Mouse (Mus musculus) left cerebral cortex, postnatal 14 days (tissue): ENCODE data around the gene Rtl5. TPM values are rescaled to one million over a fixed set of nuclear protein-coding genes. Genes with fewer than 3 reads are reported as not detected.
"Not testable (repeated sequence)": the region's sequence is repeated elsewhere in the genome, so short reads cannot be mapped to it uniquely, and the experiment has no call there.

ENCODE experiments used
- DNase-seq, 2 experiments: peaks; one replicate each; pipeline ENCODE4 v3.0.0; 2021 to 2022; ENCODE audit warnings: low spot score in 2 of 2, mixed read lengths in 1 of 2
- intact Hi-C: fragments of 180-260 bp; cut with DNase I; formaldehyde crosslinking; loops from one replicate; pipeline ENCODE4 v1.15.1; 2025
- long read RNA-seq, 2 experiments: library from polyadenylated mRNA; stranded (forward); transcript quantifications; one replicate each; pipeline ENCODE4 v2.0.0; 2021
- total RNA-seq, 2 experiments: library from RNA; stranded (reverse); gene quantifications; 2 replicates each; pipeline ENCODE4 v1.2.3; 2021

Rtl5 gene
- 10 to 100 TPM; 12.3 to 14.3 TPM for total RNA-seq
- long read RNA-seq, experiment 1, full-length matches to known transcripts: 1 of 1 reads
- long read RNA-seq, experiment 1, partial matches to known transcripts: 0 of 1 reads
- long read RNA-seq, experiment 1, other reads (novel, unspliced or antisense): 0 of 1 reads
- long read RNA-seq, experiment 2: 0 reads

GRCm38 (mm10) chrX:102070591-102071471 lies at the start of gene Rtl5:
TSS of gene Rtl5 (minus strand) at chrX:102071304.
- intact Hi-C loops: no loop called here
- DNase-seq: peak; percentile 84 to 89

- DNase-seq: peak; percentile 89 to 97
- intact Hi-C loops: loop anchor here (5.0 kb wide), 1 partner anchor 42 kb away; no protein-coding TSS in a partner anchor
These were observed 48.1 kb upstream of the Rtl5 start, which contains the start of gene Pin4 for GRCm38 (mm10) chrX:102119042-102119864. TSS of gene Pin4 (plus strand) at chrX:102119447.

- DNase-seq: peak; percentile 15 to 32
- intact Hi-C loops: loop anchor here (5.0 kb wide), 1 partner anchor 38 kb away; no protein-coding TSS in a partner anchor
These were observed 44.6 kb upstream of the Rtl5 start for GRCm38 (mm10) chrX:102115676-102116075.

GRCm38 (mm10) chrX:102109349-102109748 lies 38.2 kb upstream of the Rtl5 start:
- intact Hi-C loops: not testable (repeated sequence)

GRCm38 (mm10) chrX:102103830-102104229 lies 32.7 kb upstream of the Rtl5 start:
- DNase-seq, intact Hi-C loops: not testable (repeated sequence)

More at GRCm38 (mm10) chrX:102109349-102109748, 38.2 kb upstream of the Rtl5 start:
- DNase-seq: not testable (repeated sequence)

- DNase-seq: no peak
- intact Hi-C loops: no loop called here
These were observed 30.8 kb upstream of the Rtl5 start for GRCm38 (mm10) chrX:102101886-102102285.

GRCm38 (mm10) chrX:102094381-102094904 lies 23.3 kb upstream of the Rtl5 start:
- DNase-seq: no peak
- intact Hi-C loops: no loop called here

GRCm38 (mm10) chrX:102090605-102091004 lies 19.5 kb upstream of the Rtl5 start:
- DNase-seq: no peak
- intact Hi-C loops: no loop called here

GRCm38 (mm10) chrX:102085798-102086443 lies 14.8 kb upstream of the Rtl5 start:
- intact Hi-C loops: no loop called here
- no peak for DNase-seq

- no peak for DNase-seq
- intact Hi-C loops: no loop called here
These were observed 11.2 kb upstream of the Rtl5 start for GRCm38 (mm10) chrX:102082340-102082739.

GRCm38 (mm10) chrX:102081573-102082279 lies 10.6 kb upstream of the Rtl5 start:
- intact Hi-C loops: no loop called here
- DNase-seq: no peak

- DNase-seq: no peak
- intact Hi-C loops: no loop called here
These were observed 10.0 kb upstream of the Rtl5 start for GRCm38 (mm10) chrX:102081076-102081475.

- intact Hi-C loops: loop anchor here (5.0 kb wide), 1 partner anchor 40 kb away; the partner anchor contains the start of gene Pin4
- DNase-seq: peak in 1 of 2 experiments; percentile 54
These were observed 6.0 kb upstream of the Rtl5 start for GRCm38 (mm10) chrX:102076886-102077765.

GRCm38 (mm10) chrX:102075158-102075557 lies 4.1 kb upstream of the Rtl5 start:
- DNase-seq: no peak
- intact Hi-C loops: loop anchor here (5.0 kb wide), 1 partner anchor 42 kb away; the partner anchor contains the start of gene Pin4

- intact Hi-C loops: no loop called here
- DNase-seq: no peak
These were observed 3.3 kb upstream of the Rtl5 start for GRCm38 (mm10) chrX:102074435-102074834.

- intact Hi-C loops: no loop called here
- no peak for DNase-seq
These were observed 2.7 kb upstream of the Rtl5 start for GRCm38 (mm10) chrX:102073605-102074325.

- intact Hi-C loops: no loop called here
- no peak for DNase-seq
These were observed 413 bp upstream of the Rtl5 start for GRCm38 (mm10) chrX:102071517-102071916.
